Mouse (Mus musculus) cerebellum, adult 18-20 months (tissue): ENCODE measurements at regions not wholly inside any gene's neighbourhood (a gene's known extent, or its start where the extent isn't known, plus 50 kb on each side); places are given as distances from the start of the nearest gene placed in this dataset.

Experiments
- DNase-seq, 2 experiments: peaks; one replicate each; pipeline ENCODE4 v3.0.0; 2021

DNA sequence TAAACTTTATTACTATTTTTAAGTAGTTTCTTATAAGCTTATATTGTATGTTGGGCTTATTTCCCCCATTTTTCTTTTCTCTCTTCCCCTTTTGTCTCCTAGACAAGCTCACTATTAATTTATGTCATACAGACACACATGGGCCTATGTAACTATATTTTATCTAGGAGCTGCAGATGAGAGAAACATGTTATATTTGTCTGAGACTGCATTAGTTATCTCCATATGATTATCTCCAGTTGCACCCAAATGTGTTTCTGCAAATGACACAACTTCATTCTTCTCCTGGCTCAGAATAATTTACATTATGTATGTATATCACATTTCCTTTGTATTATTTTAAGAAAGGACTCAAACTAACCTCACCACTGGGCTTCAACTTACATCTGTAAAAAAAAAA lies 501.3 kb downstream of the Olfm4 start:
- no peak for DNase-seq

DNA sequence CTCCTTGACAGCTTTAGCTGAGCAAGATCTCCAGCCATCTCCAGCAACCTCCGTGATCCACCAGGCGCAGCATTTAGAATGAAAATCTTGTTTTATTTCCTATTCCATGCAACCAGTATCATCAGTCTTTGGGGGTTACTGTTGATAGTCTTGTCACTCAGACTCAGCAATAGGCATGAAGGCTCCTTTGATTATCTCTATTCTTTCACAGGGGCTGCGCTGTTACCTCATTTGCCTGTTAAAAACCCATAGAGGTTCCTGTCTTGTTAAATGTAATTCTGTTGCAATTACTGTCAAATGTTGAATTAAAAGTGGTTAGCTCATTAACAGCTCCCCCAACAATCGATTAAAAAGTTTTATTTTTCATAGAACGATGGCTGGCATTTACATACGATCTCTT lies 502.7 kb downstream of the Olfm4 start:
- DNase-seq = no peak

DNA sequence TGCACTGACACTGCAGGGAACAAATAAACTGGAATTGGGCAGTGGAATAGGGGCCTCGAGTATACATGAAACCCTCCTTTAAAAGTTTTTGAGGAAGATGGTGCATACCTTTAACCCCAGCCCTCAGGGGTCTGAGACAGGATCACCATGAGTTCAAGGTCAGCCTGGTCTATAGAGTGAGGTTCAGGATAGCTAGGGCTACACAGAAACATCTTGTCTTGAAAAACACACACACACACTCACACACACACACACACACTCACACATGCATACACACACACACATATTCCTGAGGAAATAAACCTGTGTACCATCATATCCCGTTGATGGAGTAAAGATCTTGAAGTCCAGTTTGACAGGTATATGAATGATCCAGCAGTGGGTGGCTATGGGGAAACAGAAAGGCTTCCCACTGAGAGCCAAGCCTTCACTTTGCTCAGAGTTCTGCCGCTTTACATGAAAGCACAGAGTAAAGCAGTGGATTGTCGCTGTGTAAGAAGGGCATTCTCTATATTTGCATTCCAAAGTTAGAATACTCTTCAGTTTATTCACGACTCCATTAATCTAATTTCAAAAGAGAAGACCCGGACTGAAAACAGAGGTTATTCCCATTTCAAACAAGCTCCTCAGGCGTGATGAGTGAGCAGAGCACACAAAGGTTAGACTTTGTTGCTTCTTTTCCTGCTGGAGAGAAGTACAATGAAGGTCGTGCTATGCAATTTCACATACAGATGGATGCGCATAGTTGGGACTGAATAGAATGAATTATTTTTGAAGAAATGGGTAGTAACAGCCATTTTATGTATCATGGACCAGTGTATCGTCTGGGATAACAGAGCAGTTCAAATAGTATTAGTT lies 508.4 kb downstream of the Olfm4 start:
- no peak for DNase-seq

DNA sequence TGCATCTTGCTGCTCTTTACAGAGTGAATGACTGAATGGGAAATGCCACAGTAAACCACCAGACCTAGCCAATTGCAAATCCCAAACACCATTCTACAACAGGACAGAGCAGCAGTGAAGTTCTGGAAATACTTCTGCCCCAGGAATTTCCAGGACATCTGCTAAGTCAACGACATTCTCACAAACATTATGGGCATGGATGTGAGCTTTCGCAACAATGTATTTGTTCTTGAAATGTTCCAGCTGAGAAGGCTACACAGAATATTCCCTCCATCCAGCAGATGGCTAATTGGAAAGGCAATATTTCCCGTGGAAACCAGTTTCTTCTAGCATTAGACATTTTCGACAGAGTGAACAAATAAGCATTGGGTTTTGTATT lies 509.0 kb downstream of the Olfm4 start:
- DNase-seq = no peak

DNA sequence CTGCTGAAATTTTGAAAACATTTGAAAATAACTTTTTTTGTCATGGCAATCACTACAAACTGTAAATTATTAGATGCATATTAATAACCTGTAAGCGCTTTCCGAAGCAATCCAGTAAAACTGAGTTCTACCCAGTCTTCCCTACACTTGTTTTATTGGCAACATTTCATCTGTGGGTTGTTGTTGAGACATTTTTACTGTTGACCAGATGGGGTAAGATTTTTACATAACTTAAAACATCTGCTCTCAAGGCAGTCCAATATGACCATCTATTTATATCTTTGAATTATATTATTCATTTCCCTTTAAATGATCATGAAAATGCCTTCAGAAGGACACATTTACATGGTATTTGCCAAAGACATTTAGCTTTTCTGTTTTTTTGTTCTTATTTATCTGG lies 520.5 kb downstream of the Olfm4 start:
- no peak for DNase-seq

DNA sequence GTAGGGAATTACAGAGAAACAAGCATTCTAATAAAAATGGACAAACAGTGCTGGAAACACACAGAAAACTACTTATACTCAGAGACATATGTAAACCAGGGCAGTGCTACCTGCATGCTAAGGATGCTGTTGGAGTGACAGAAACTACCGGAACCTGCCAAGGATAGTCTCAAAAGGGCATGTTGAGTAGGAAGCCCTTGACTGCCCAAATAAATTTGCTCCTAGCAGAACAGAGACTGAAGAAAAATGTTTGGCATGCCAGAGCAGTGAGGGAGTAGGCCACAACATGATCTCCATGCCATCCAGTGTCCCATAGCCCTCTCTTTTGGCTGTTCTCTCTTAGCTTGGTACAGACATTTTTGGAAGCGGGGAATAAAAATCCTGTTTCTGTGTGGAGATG lies 532.7 kb downstream of the Olfm4 start:
- no peak for DNase-seq

DNA sequence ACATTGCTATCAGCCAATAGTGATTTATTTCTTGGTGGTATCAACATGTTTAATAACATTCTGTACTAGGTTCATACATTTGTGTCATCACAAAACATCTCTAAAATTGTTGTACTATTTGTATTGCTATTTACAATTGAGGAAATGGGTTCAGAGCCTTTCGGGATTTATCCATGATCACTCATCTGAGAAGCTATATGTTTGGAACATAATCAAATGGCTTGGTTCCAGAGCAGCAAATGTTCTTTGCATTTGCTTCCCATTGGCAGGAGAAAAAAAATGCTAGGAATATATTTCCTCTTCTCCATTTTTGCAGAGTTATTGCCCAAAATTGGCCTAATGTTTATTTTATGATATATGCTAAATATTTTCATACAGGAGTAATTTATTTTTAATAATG lies 537.3 kb downstream of the Olfm4 start:
- no peak for DNase-seq

DNA sequence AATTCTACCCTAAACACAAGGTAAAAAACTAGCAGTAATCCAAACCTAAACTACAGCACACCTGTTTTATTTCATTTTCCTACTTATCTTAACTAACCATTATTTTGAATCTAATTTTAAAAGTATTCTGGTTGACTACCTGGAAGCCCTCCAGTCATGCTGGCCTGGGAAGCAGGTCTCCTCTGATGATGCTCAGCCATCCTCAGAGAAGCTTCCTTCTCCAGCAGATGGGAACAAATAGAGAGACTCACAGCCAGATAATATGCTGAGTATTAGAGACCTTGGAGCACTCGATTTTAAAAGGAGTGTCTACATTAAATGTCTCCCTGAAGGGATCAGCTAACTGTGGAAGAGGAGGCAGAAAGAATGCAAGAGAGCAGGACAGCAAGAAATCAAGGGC lies 537.8 kb downstream of the Olfm4 start:
- DNase-seq = no peak

DNA sequence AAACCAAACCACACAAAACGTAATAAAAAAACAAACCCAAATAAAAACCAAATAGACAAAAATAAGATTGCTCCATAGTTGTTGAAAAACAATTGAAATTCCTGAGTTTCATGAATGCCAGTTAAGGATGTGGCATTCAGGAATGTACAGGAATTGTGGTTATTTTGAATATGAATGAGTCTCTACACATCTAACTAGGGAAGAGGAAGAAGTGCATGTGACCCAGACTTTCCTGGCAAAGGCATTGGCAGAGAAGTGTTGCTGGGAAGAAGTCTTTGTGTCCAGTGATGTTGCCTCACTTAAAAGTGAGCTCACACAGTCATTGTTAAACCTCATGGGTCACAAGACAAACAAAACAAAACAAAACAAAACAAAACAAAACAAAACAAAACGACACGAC lies 538.7 kb downstream of the Olfm4 start:
- DNase-seq = no peak

DNA sequence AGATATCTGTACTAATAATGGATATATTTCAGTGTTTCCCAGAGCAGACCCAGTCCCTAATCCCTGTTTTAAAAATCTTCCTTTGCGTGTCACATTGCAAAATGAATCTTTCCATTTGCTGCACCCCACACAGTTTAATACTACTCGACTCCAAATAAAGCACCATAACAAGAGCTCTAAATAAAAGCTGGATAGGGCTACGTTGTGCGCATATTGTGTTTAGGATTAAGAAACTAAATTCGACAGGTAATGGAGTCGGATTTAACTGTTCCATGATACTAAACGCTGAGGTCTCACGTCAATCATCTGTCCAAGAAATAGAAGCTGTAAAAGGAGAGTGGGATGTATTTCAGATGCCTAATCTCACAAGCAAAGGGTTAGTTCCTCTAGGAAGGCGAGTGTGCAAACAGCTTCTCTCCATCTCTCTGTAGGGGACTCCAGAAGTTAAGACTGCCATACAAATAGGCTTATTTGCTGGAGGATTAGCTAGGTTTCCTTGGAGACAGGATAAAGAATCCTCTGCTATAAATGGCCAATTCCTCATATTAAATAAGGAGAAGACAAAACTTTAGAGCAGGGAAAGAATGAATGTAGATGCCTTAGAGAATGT lies 544.6 kb downstream of the Olfm4 start:
- no peak for DNase-seq

DNA sequence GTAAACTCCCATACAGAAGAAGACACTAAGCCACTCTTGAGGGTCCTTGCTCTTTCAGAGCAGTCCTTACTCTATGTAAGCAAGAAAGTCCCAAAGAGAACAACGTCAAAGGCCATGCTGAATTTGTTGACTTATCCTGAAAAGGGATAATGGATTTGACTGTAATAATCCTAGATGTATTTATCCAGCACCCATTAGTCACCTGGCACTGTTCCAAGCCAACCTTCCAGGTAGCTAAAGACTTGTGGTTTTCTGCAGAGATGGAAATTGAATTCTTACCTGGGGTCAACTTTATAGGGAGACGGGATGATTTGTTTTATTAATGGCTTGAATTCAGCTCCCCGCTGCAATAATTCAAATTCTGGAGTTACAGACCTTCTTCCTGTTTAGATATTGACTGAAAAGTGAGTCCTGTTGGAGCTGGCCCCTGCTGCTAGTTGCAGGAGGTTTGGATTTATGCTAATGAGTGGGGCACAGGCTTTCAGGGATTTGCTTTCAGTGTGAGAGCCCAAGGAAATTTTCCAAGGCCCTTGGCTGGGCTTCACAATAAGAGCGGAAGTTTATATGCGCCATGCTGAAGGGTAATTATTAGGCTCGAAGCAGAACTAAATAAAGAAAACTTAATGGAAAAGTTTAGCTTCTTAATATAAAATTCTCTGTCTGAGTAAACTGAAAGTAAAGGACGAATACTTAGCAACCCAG lies 552.3 kb downstream of the Olfm4 start:
- no peak for DNase-seq

DNA sequence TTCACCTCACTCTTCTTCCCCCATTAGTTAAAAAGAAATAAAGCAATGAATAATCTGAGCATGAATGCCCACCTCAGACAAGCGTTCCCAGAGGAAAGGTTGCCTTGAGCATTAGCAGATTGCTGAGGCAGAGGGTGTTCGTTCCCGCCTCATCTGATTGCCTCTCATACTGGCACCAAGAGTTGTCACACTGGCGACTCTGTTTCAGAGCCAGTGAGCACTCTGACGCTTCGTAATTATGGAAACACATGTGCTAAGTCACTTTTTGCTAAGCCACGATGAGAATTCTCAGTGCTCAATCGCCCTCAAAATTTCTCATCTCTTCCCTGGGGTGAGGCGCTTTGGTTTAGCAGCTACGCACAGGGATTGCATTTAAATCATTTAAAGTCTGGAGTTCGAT lies 576.1 kb downstream of the Olfm4 start:
- DNase-seq = no peak
